Comparison of ENCODE assay signal across 8 mouse cellular contexts in the genomic region with DNA sequence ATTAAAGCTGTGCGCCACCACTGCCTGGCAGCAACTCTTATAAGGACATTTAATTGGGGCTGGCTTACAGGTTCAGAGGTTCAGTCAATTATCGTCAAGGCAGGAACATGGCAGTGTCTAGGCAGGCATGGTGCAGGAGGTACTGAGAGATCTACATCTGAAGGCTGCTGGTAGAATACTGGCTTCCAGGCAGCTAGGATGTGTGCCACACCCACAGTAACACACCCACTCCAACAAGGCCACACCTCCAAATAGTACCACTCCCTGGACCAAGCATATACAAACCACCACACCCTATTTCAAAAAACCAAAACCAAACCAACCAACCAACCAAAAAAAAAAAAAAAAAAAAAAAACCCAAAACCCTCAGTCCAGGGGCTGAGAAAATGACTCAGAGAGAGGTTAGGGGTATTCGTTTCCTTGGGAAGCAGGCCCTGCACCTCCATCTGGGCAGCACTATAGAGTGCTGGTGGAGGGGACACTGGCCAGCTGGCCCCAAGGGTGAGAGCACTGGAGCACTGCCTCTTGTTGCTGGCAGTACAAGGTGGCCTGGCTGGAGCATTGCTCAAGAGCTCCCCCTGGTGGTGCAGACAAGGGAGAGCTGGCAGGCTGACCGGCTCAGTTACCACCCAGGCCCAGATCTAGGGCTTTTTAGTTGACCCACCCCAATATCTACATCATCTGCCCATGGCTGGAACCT. TPM values are rescaled to one million over a fixed set of nuclear protein-coding genes. Genes with fewer than 3 reads are reported as not detected.
DNase-seq lines count a peak whose midpoint lies in the region; ATAC-seq and TF ChIP-seq lines count a peak whose summit lies in the region.

No protein-coding gene starts in this region.

- H3K9ac ChIP-seq in ES-Bruce4 (ENCODE audit: low read depth, poor library complexity, severe bottlenecking), result no peak overlapping the region
- no peak overlapping the region for H3K9ac ChIP-seq in heart, embryonic 13.5 days
- H3K9ac ChIP-seq in kidney, embryonic 15.5 days, result no peak overlapping the region
- no peak overlapping the region for H3K9ac ChIP-seq in liver, embryonic 13.5 days
- H3K9ac ChIP-seq in neural tube, embryonic 11.5 days (ENCODE audit: low read length), result no peak overlapping the region

- DNase-seq in brain, embryonic 14.5 days (ENCODE audit: low read depth), result peak; percentile 76
- DNase-seq in liver, embryonic 13.5 days, result peak; percentile 66
- peak; percentile 75 for DNase-seq in neural tube, embryonic 11.5 days (ENCODE audit: low spot score)

- TF ChIP-seq CTCF in ES-Bruce4 (IDR thresholded peaks at IDR 0.05; ENCODE audit: low read depth, low read length), result peak; percentile 96
- peak; percentile 97 for TF ChIP-seq CTCF in brain, embryonic 14.5 days (IDR thresholded peaks at IDR 0.05; ENCODE audit: borderline replicate concordance, extremely low read depth, insufficient read depth, insufficient read length)
- peak; percentile 92 for TF ChIP-seq CTCF in testis, adult 2 months (IDR thresholded peaks at IDR 0.05; ENCODE audit: control insufficient read depth, insufficient read depth, insufficient replicate concordance, low read depth, low read length)

- H3K4me1 ChIP-seq in ES-Bruce4 (ENCODE audit: control insufficient read depth, insufficient read depth, low read length), result no peaks in the 10 kb centered on the region
- no peaks in the 10 kb centered on the region for H3K4me1 ChIP-seq in heart, embryonic 13.5 days
- no peaks in the 10 kb centered on the region for H3K4me1 ChIP-seq in kidney, embryonic 15.5 days
- peaks cover 61% of the 10 kb centered on the region for H3K4me1 ChIP-seq in liver, embryonic 13.5 days (replicated peaks)
- H3K4me1 ChIP-seq in neural tube, embryonic 11.5 days (ENCODE audit: control insufficient read depth, insufficient read depth, low read length), result no peaks in the 10 kb centered on the region
- H3K4me1 ChIP-seq in testis, adult 2 months (ENCODE audit: control insufficient read depth, insufficient read depth, low read length), result no peaks in the 10 kb centered on the region

- H3K9me3 ChIP-seq in ES-Bruce4 (replicated peaks; ENCODE audit: control insufficient read depth, insufficient read depth, low read length, poor library complexity, severe bottlenecking), result no peaks in the 10 kb centered on the region
- H3K9me3 ChIP-seq in heart, embryonic 13.5 days, result no peaks in the 10 kb centered on the region
- no peaks in the 10 kb centered on the region for H3K9me3 ChIP-seq in kidney, embryonic 15.5 days (replicated peaks)
- H3K9me3 ChIP-seq in liver, embryonic 13.5 days (replicated peaks), result no peaks in the 10 kb centered on the region
- no peaks in the 10 kb centered on the region for H3K9me3 ChIP-seq in neural tube, embryonic 11.5 days (ENCODE audit: control insufficient read depth, low read length)

- no peak overlapping the region for H3K27ac ChIP-seq in ES-Bruce4 (ENCODE audit: insufficient read depth, low read length)
- H3K27ac ChIP-seq in heart, embryonic 13.5 days (replicated peaks), result no peak overlapping the region
- no peak overlapping the region for H3K27ac ChIP-seq in kidney, embryonic 15.5 days
- H3K27ac ChIP-seq in liver, embryonic 13.5 days, result peak overlapping the region; percentile 87
- no peak overlapping the region for H3K27ac ChIP-seq in neural tube, embryonic 11.5 days (ENCODE audit: low read depth, low read length)
- no peak overlapping the region for H3K27ac ChIP-seq in testis, adult 2 months (ENCODE audit: control insufficient read depth, insufficient read depth, low read depth, low read length)

- no peak overlapping the region for H3K4me2 ChIP-seq in heart, embryonic 13.5 days
- no peak overlapping the region for H3K4me2 ChIP-seq in kidney, embryonic 15.5 days
- H3K4me2 ChIP-seq in liver, embryonic 13.5 days, result peak overlapping the region; percentile 61
- H3K4me2 ChIP-seq in neural tube, embryonic 11.5 days (ENCODE audit: low read depth), result no peak overlapping the region

- no peak overlapping the region for H3K4me3 ChIP-seq in ES-Bruce4 (ENCODE audit: low read depth, low read length)
- H3K4me3 ChIP-seq in heart, embryonic 13.5 days, result no peak overlapping the region
- H3K4me3 ChIP-seq in kidney, embryonic 15.5 days (replicated peaks), result no peak overlapping the region
- no peak overlapping the region for H3K4me3 ChIP-seq in liver, embryonic 13.5 days (replicated peaks)
- H3K4me3 ChIP-seq in neural tube, embryonic 11.5 days (ENCODE audit: low read depth, low read length), result no peak overlapping the region
- H3K4me3 ChIP-seq in testis, adult 2 months (ENCODE audit: control insufficient read depth, low read depth, low read length), result no peak overlapping the region

- no peaks in the 10 kb centered on the region for H3K36me3 ChIP-seq in ES-Bruce4 (ENCODE audit: control insufficient read depth, insufficient read depth, low read length, poor library complexity, severe bottlenecking)
- no peaks in the 10 kb centered on the region for H3K36me3 ChIP-seq in heart, embryonic 13.5 days
- no peaks in the 10 kb centered on the region for H3K36me3 ChIP-seq in kidney, embryonic 15.5 days
- no peaks in the 10 kb centered on the region for H3K36me3 ChIP-seq in liver, embryonic 13.5 days
- H3K36me3 ChIP-seq in neural tube, embryonic 11.5 days (ENCODE audit: control insufficient read depth, insufficient read depth, low read length), result no peaks in the 10 kb centered on the region
- no peaks in the 10 kb centered on the region for H3K36me3 ChIP-seq in testis, adult 2 months (ENCODE audit: control insufficient read depth, insufficient read depth, low read length)

- ATAC-seq in erythroid progenitor cell, adult 5-6 weeks (replicated peaks; ENCODE audit: low FRiP score, poor library complexity, severe bottlenecking), result peak; percentile 78
- peak; percentile 37; the same call in 1 of the 2 replicates for ATAC-seq in heart, embryonic 13.5 days (ENCODE audit: extremely low read depth, insufficient number of reproducible peaks, low FRiP score, low TSS enrichment)
- ATAC-seq in kidney, embryonic 15.5 days (replicated peaks; ENCODE audit: low FRiP score), result peak; percentile 65
- peak; percentile 84 for ATAC-seq in liver, embryonic 13.5 days (ENCODE audit: low read depth)
- ATAC-seq in neural tube, embryonic 11.5 days (ENCODE audit: insufficient read depth, low FRiP score, low TSS enrichment), result peak; percentile 61

- 52% methylated on average over 4 of the region's 4 CpGs for WGBS in heart, embryonic 13.5 days
- 46% methylated on average over 4 of the region's 4 CpGs for WGBS in kidney, embryonic 15.5 days
- 50% methylated on average over 4 of the region's 4 CpGs for WGBS in liver, embryonic 13.5 days (ENCODE audit: insufficient replicate concordance)
- WGBS in neural tube, embryonic 11.5 days, result 54% methylated on average over 4 of the region's 4 CpGs

- no peak for TF ChIP-seq EP300 in ES-Bruce4 (IDR thresholded peaks at IDR 0.05; ENCODE audit: insufficient read depth, low read depth, low read length)

- TF ChIP-seq POLR2A in ES-Bruce4 (IDR thresholded peaks at IDR 0.05; ENCODE audit: insufficient read depth, low read length), result no peak
- TF ChIP-seq POLR2A in brain, embryonic 14.5 days (IDR thresholded peaks at IDR 0.05; ENCODE audit: borderline replicate concordance, extremely low read depth, insufficient read depth, insufficient read length, poor library complexity, severe bottlenecking), result no peak
- TF ChIP-seq POLR2A in testis, adult 2 months (IDR thresholded peaks at IDR 0.05; ENCODE audit: control insufficient read depth, low read depth, low read length), result no peak

- H3K27me3 ChIP-seq in ES-Bruce4 (ENCODE audit: control insufficient read depth, insufficient read depth, low read length, poor library complexity, severe bottlenecking), result no peaks in the 10 kb centered on the region
- no peaks in the 10 kb centered on the region for H3K27me3 ChIP-seq in heart, embryonic 13.5 days (replicated peaks)
- no peaks in the 10 kb centered on the region for H3K27me3 ChIP-seq in kidney, embryonic 15.5 days
- H3K27me3 ChIP-seq in liver, embryonic 13.5 days, result no peaks in the 10 kb centered on the region
- no peaks in the 10 kb centered on the region for H3K27me3 ChIP-seq in neural tube, embryonic 11.5 days (ENCODE audit: control insufficient read depth, insufficient read depth, low read length)
- H3K27me3 ChIP-seq in testis, adult 2 months (ENCODE audit: control insufficient read depth, insufficient read depth, low read length), result no peaks in the 10 kb centered on the region

RNA-seq across cellular contexts. Expression of a gene that starts 39.6 kb away (rescaled TPM):
- polyA plus RNA-seq in ES-Bruce4 (2011; ENCODE audit: insufficient read depth, insufficient read length, low read depth, missing spikeins), result 67.4 and 69.5 TPM in 2 replicates
- polyA plus RNA-seq in brain, embryonic 14.5 days (2012; rRNA removed), result 53.6 and 54.9 TPM in 2 replicates
- total RNA-seq in erythroid progenitor cell, adult 5-6 weeks (2015; ENCODE audit: low replicate concordance), result 64.9 and 86.4 TPM in 2 replicates
- total RNA-seq in erythroid progenitor cell, adult 5-6 weeks (2017; ENCODE audit: low replicate concordance), result 32.5 and 45.2 TPM in 2 replicates
- polyA plus RNA-seq in heart, embryonic 13.5 days (2015; fragmentation: Nextera tagmentation; extraction: Ambion mirVana), result 48.1 and 50.9 TPM in 2 replicates
- polyA plus RNA-seq in kidney, embryonic 15.5 days (2015; fragmentation: Nextera tagmentation; extraction: Ambion mirVana), result 84.3 and 91.6 TPM in 2 replicates
- 48.8 and 58.1 TPM in 2 replicates for polyA plus RNA-seq in liver, embryonic 13.5 days (2015; fragmentation: Nextera tagmentation; extraction: Ambion mirVana)
- 121 and 123 TPM in 2 replicates for polyA plus RNA-seq in neural tube, embryonic 11.5 days (2014; fragmentation: Nextera tagmentation; extraction: Ambion mirVana)
- 25.7 and 31.1 TPM in 2 replicates for polyA plus RNA-seq in testis, adult 2 months (2012; rRNA removed)

RNA-seq across cellular contexts. Expression of a gene that starts 42.2 kb away (rescaled TPM):
- polyA plus RNA-seq in ES-Bruce4 (2011; ENCODE audit: insufficient read depth, insufficient read length, low read depth, missing spikeins), result 2.7 and 4.4 TPM in 2 replicates
- 7.4 and 9.4 TPM in 2 replicates for polyA plus RNA-seq in brain, embryonic 14.5 days (2012; rRNA removed)
- 3.4 and 11.2 TPM in 2 replicates for total RNA-seq in erythroid progenitor cell, adult 5-6 weeks (2015; ENCODE audit: low replicate concordance)
- 5.1 and 12.6 TPM in 2 replicates for total RNA-seq in erythroid progenitor cell, adult 5-6 weeks (2017; ENCODE audit: low replicate concordance)
- 0.87 and 1.7 TPM in 2 replicates for polyA plus RNA-seq in heart, embryonic 13.5 days (2015; fragmentation: Nextera tagmentation; extraction: Ambion mirVana)
- 0.81 TPM in 2 replicates for polyA plus RNA-seq in kidney, embryonic 15.5 days (2015; fragmentation: Nextera tagmentation; extraction: Ambion mirVana)
- 0.17 and 0.56 TPM in 2 replicates for polyA plus RNA-seq in liver, embryonic 13.5 days (2015; fragmentation: Nextera tagmentation; extraction: Ambion mirVana)
- 0.96 and 1.0 TPM in 2 replicates for polyA plus RNA-seq in neural tube, embryonic 11.5 days (2014; fragmentation: Nextera tagmentation; extraction: Ambion mirVana)
- 34.7 and 37.5 TPM in 2 replicates for polyA plus RNA-seq in testis, adult 2 months (2012; rRNA removed)

RNA-seq across cellular contexts. Expression of a gene that starts 47.1 kb away (rescaled TPM):
- 1.3 and 4.3 TPM in 2 replicates for polyA plus RNA-seq in ES-Bruce4 (2011; ENCODE audit: insufficient read depth, insufficient read length, low read depth, missing spikeins)
- 2.1 and 2.7 TPM in 2 replicates for polyA plus RNA-seq in brain, embryonic 14.5 days (2012; rRNA removed)
- total RNA-seq in erythroid progenitor cell, adult 5-6 weeks (2015; ENCODE audit: low replicate concordance), result 10.5 TPM in 1 of 2 replicates, not detected in the other
- 0.90 and 8.6 TPM in 2 replicates for total RNA-seq in erythroid progenitor cell, adult 5-6 weeks (2017; ENCODE audit: low replicate concordance)
- polyA plus RNA-seq in heart, embryonic 13.5 days (2015; fragmentation: Nextera tagmentation; extraction: Ambion mirVana), result 0.45 and 0.69 TPM in 2 replicates
- 0.59 and 0.83 TPM in 2 replicates for polyA plus RNA-seq in kidney, embryonic 15.5 days (2015; fragmentation: Nextera tagmentation; extraction: Ambion mirVana)
- polyA plus RNA-seq in liver, embryonic 13.5 days (2015; fragmentation: Nextera tagmentation; extraction: Ambion mirVana), result 0.41 TPM in 1 of 2 replicates, not detected in the other
- polyA plus RNA-seq in neural tube, embryonic 11.5 days (2014; fragmentation: Nextera tagmentation; extraction: Ambion mirVana), result 0.85 and 1.4 TPM in 2 replicates
- polyA plus RNA-seq in testis, adult 2 months (2012; rRNA removed), result 0.32 and 0.69 TPM in 2 replicates

RNA-seq across cellular contexts. Expression of a gene that starts 51.4 kb away (rescaled TPM):
- polyA plus RNA-seq in ES-Bruce4 (2011; ENCODE audit: insufficient read depth, insufficient read length, low read depth, missing spikeins), result not detected in 2 replicates
- polyA plus RNA-seq in brain, embryonic 14.5 days (2012; rRNA removed), result not detected in 2 replicates
- not detected in 2 replicates for total RNA-seq in erythroid progenitor cell, adult 5-6 weeks (2015; ENCODE audit: low replicate concordance)
- total RNA-seq in erythroid progenitor cell, adult 5-6 weeks (2017; ENCODE audit: low replicate concordance), result not detected in 2 replicates
- not detected in 2 replicates for polyA plus RNA-seq in heart, embryonic 13.5 days (2015; fragmentation: Nextera tagmentation; extraction: Ambion mirVana)
- 5.0 TPM in 2 replicates for polyA plus RNA-seq in kidney, embryonic 15.5 days (2015; fragmentation: Nextera tagmentation; extraction: Ambion mirVana)
- polyA plus RNA-seq in liver, embryonic 13.5 days (2015; fragmentation: Nextera tagmentation; extraction: Ambion mirVana), result not detected in 2 replicates
- not detected in 2 replicates for polyA plus RNA-seq in neural tube, embryonic 11.5 days (2014; fragmentation: Nextera tagmentation; extraction: Ambion mirVana)
- not detected in 2 replicates for polyA plus RNA-seq in testis, adult 2 months (2012; rRNA removed)
